Comparison of ENCODE assay signal across 8 mouse cellular contexts in genomic region chr9:7764463-7764871, GRCm38 (mm10). TPM values are rescaled to one million over a fixed set of nuclear protein-coding genes. Genes with fewer than 3 reads are reported as not detected.
DNase-seq lines count a peak whose midpoint lies in the region; ATAC-seq and TF ChIP-seq lines count a peak whose summit lies in the region.

No protein-coding gene starts in this region.

- WGBS in embryonic facial prominence, embryonic 15.5 days: 1% methylated on average over 14 of the region's 14 CpGs

- no peaks in the 10 kb centered on the region for H3K27me3 ChIP-seq in ES-Bruce4 (ENCODE audit: control insufficient read depth, insufficient read depth, low read length, poor library complexity, severe bottlenecking)
- H3K27me3 ChIP-seq in embryonic facial prominence, embryonic 15.5 days: 0 out of 2 replicates have a peak, but pooled peaks cover 2% of the 10 kb centered on the region

- intact Hi-C loops in heart, postnatal 10 days (cut with DNase I): loop anchor here (1.0 to 10.0 kb wide), 3 partner anchors 47 to 240 kb away; partner anchors contain the start of genes Birc2 and Yap1

- TF ChIP-seq CTCF in ES-Bruce4 (IDR thresholded peaks at IDR 0.05; ENCODE audit: low read depth, low read length): no peak

- TF ChIP-seq EP300 in ES-Bruce4 (IDR thresholded peaks at IDR 0.05; ENCODE audit: insufficient read depth, low read depth, low read length): no peak

- peak; percentile 28 for DNase-seq in WW6 (ENCODE audit: low read depth, low spot score)
- DNase-seq in heart, postnatal 10 days: peak; percentile 65 to 68
- peak; percentile 27 to 50 for DNase-seq in kidney, postnatal 36 days
- DNase-seq in skeletal muscle tissue, adult 2 months (ENCODE audit: low read depth, low spot score): peak; percentile 45
- DNase-seq in layer of hippocampus, adult 18-20 months (ENCODE audit: low spot score in 2 of 2): no peak

- H3K9ac ChIP-seq in ES-Bruce4 (ENCODE audit: low read depth, poor library complexity, severe bottlenecking): peak overlapping the region; percentile 76
- H3K9ac ChIP-seq in embryonic facial prominence, embryonic 15.5 days: peak overlapping the region; percentile 72

- H3K36me3 ChIP-seq in ES-Bruce4 (ENCODE audit: control insufficient read depth, insufficient read depth, low read length, poor library complexity, severe bottlenecking): peaks cover 10% of the 10 kb centered on the region; the same call in 1 of the 2 replicates
- peaks cover 4% of the 10 kb centered on the region; the same call in 1 of the 2 replicates for H3K36me3 ChIP-seq in embryonic facial prominence, embryonic 15.5 days

- no peak for ATAC-seq in embryonic facial prominence, embryonic 15.5 days (ENCODE audit: insufficient number of reproducible peaks, low FRiP score, low TSS enrichment, low read depth)
- peak; percentile 45 for ATAC-seq in megakaryocyte-erythroid progenitor cell, adult 5-6 weeks (replicated peaks; ENCODE audit: low FRiP score, low TSS enrichment, poor library complexity, severe bottlenecking)

- H3K4me2 ChIP-seq in embryonic facial prominence, embryonic 15.5 days (replicated peaks): peak overlapping the region; percentile 77

- no peak for TF ChIP-seq POLR2A in ES-Bruce4 (IDR thresholded peaks at IDR 0.05; ENCODE audit: insufficient read depth, low read length)

- peak overlapping the region; percentile 92 for H3K4me3 ChIP-seq in ES-Bruce4 (ENCODE audit: low read depth, low read length)
- H3K4me3 ChIP-seq in embryonic facial prominence, embryonic 15.5 days (replicated peaks): peak overlapping the region; percentile 83

- H3K27ac ChIP-seq in ES-Bruce4 (ENCODE audit: insufficient read depth, low read length): no peak overlapping the region
- peak overlapping the region; percentile 88 for H3K27ac ChIP-seq in embryonic facial prominence, embryonic 15.5 days (replicated peaks)

- H3K4me1 ChIP-seq in ES-Bruce4 (ENCODE audit: control insufficient read depth, insufficient read depth, low read length): peaks cover 4% of the 10 kb centered on the region
- peaks cover 5% of the 10 kb centered on the region; the same call in 1 of the 2 replicates for H3K4me1 ChIP-seq in embryonic facial prominence, embryonic 15.5 days

- no peaks in the 10 kb centered on the region for H3K9me3 ChIP-seq in ES-Bruce4 (replicated peaks; ENCODE audit: control insufficient read depth, insufficient read depth, low read length, poor library complexity, severe bottlenecking)
- H3K9me3 ChIP-seq in embryonic facial prominence, embryonic 15.5 days (replicated peaks): no peaks in the 10 kb centered on the region

RNA-seq across cellular contexts. Expression of gene Tmem123, which starts 0.6 kb away (rescaled TPM):
- 60.2 and 62.0 TPM in 2 replicates for polyA plus RNA-seq in ES-Bruce4 (2011; ENCODE audit: insufficient read depth, insufficient read length, low read depth, missing spikeins)
- 115 and 125 TPM in 2 replicates for polyA plus RNA-seq in embryonic facial prominence, embryonic 15.5 days (2015; fragmentation: Nextera tagmentation; extraction: Ambion mirVana)
- 10 to 100 TPM; 57.0 to 61.2 TPM for total RNA-seq in heart, postnatal 10 days (2021)
- total RNA-seq in megakaryocyte-erythroid progenitor cell, adult 5-6 weeks (2014; fragmentation: Nextera tagmentation): 67.7 and 78.9 TPM in 2 replicates
- 131 and 161 TPM in 2 replicates for total RNA-seq in megakaryocyte-erythroid progenitor cell, adult 5-6 weeks (2017)
- total RNA-seq in layer of hippocampus, adult 18-20 months (2021): 10 to 100 TPM; 12.2 to 12.4 TPM

Comparison
In these comparisons a context has a peak if more than half of its experiments do, and no peak if none do; other contexts are left out.
1. DNase-seq: peak in WW6 (single experiment), heart, postnatal 10 days (2 of 2), kidney, postnatal 36 days (2 of 2) and skeletal muscle tissue, adult 2 months (single experiment); none in layer of hippocampus, adult 18-20 months (0 of 2).
2. RNA of gene Tmem123, which starts 0.6 kb away (total RNA-seq): 67.7 to 161 TPM in megakaryocyte-erythroid progenitor cell, adult 5-6 weeks and 57.0 to 61.2 TPM in heart, postnatal 10 days; 12.2 to 12.4 TPM in layer of hippocampus, adult 18-20 months; every median in the first group is over 4 times any median in the second.